Mouse (Mus musculus) ES-Bruce4 (cell line): ENCODE measurements around the gene Crot. TPM values are rescaled to one million over a fixed set of nuclear protein-coding genes. Genes with fewer than 3 reads are reported as not detected.

Experiments used
- H3K27ac ChIP-seq: 2 replicates; pipeline ENCODE4 v1.5.1; 2012; ENCODE audit warnings: low read length, inconsistent platforms; ENCODE audit not compliant: insufficient read depth
- H3K27me3 ChIP-seq: 2 replicates; pipeline ENCODE4 v1.6.1; 2012; ENCODE audit warnings: mild to moderate bottlenecking, low read length, inconsistent platforms; ENCODE audit not compliant: control insufficient read depth, poor library complexity, insufficient read depth, severe bottlenecking
- H3K36me3 ChIP-seq: 2 replicates; pipeline ENCODE4 v1.6.1; 2012; ENCODE audit warnings: inconsistent platforms, mild to moderate bottlenecking, low read length, moderate library complexity; ENCODE audit not compliant: control insufficient read depth, poor library complexity, insufficient read depth, severe bottlenecking
- H3K4me1 ChIP-seq: one replicate; pipeline ENCODE4 v1.8.1; 2011; ENCODE audit warnings: low read length; ENCODE audit not compliant: control insufficient read depth, insufficient read depth
- H3K4me3 ChIP-seq: 2 replicates; pipeline ENCODE4 v1.5.1; 2011; ENCODE audit warnings: low read depth, mild to moderate bottlenecking, low read length
- H3K9ac ChIP-seq: 2 replicates; pipeline ENCODE4 v1.6.1; 2012; ENCODE audit warnings: low read depth, mild to moderate bottlenecking, inconsistent platforms; ENCODE audit not compliant: poor library complexity, severe bottlenecking
- H3K9me3 ChIP-seq: replicated peaks from 2 replicates; pipeline ENCODE4 v1.6.1; 2012; ENCODE audit warnings: mild to moderate bottlenecking, low read length, inconsistent platforms; ENCODE audit not compliant: control insufficient read depth, poor library complexity, insufficient read depth, severe bottlenecking
- CTCF ChIP-seq: IDR thresholded peaks from one replicate; pipeline ENCODE4 v1.8.1; 2011; ENCODE audit warnings: low read depth, low read length
- EP300 ChIP-seq: IDR thresholded peaks from 2 replicates; pipeline ENCODE4 v1.6.1; 2011; ENCODE audit warnings: low read depth, low read length; ENCODE audit not compliant: insufficient read depth
- POLR2A ChIP-seq: IDR thresholded peaks from one replicate; pipeline ENCODE4 v1.8.1; 2011; ENCODE audit warnings: low read length; ENCODE audit not compliant: insufficient read depth
- polyA plus RNA-seq: library from polyadenylated mRNA; stranded (reverse); fragments of >200 nt; gene quantifications from 2 replicates; pipeline ENCODE4 v1.2.4, GENCODE M21; 2011; ENCODE audit warnings: low read depth; ENCODE audit not compliant: missing spikeins, insufficient read depth, insufficient read length

Crot gene
- polyA plus RNA-seq, 1 experiment, result 34.8 TPM

DNA sequence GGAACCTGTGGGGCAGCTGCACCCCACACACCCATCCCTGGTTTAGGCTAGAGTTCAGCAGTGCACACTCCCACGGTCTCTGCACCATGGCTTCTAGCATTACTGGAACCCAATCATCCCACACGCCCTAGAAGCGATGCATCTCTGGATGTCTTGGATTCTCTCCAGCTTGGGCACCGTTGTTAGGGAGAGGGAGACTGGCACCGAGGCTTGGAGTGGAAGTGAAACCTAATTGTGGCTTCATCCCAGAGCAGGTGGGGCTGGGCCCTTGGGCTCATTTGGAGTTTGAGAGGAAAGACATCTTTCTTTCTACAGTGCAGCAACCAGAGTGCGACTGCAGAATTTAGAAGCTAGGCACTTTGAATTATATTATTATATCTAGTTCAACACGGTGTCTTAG is 59.2 kb downstream of the Crot start:
- Histone ChIP-seq H3K9me3 (no peaks in the 10 kb centered on the region), H3K27me3 (no peaks in the 10 kb centered on the region), H3K9ac (no peak overlapping the region), H3K27ac (no peak overlapping the region), H3K36me3 (no peaks in the 10 kb centered on the region), H3K4me1 (no peaks in the 10 kb centered on the region), H3K4me3 (no peak overlapping the region)
- no peak for TF ChIP-seq CTCF
- no peak for TF ChIP-seq EP300
- TF ChIP-seq POLR2A, result no peak

DNA sequence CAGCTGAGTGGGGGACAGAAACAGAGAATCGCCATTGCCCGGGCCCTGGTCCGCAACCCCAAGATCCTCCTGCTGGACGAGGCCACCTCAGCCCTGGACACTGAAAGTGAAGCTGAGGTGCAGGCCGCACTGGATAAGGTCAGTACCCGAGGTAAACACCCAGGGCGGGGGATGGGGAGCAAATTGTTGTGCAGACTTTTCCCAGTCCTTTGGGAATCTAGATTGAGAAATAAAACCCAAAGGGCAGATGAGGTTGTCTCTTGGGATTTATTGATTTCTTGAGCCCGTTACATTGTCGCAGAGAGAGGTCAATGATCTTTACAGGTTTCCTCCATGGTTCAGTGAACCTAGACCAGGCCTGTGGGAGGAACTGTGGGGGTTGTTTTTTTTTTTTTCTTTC is 68.7 kb downstream of the Crot start:
- H3K9me3 ChIP-seq, result peaks cover 6% of the 10 kb centered on the region; the same call in 1 of the 2 replicates

DNA sequence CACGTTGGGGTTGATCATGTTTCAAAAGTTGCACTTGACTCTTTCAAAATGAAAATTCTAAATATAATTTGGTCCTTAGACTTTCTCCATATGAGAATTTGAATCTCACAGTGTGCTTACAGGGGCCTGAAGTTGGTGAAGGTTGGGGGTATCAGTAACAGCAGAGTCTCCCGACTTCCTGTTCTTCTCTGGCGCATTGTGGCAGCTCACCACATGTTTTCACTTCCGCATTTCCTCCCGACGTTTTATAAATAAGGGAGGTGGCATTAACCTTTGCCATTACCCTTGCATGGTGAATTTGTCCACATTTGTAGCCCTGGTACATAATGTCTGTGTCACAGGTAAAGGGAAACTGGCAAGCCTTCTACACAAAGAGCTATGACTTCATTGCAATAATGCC is 80.1 kb downstream of the Crot start:
- no peaks in the 10 kb centered on the region for H3K36me3 ChIP-seq
- H3K4me1 ChIP-seq, result no peaks in the 10 kb centered on the region
- H3K27me3 ChIP-seq, result no peaks in the 10 kb centered on the region
- no peak overlapping the region for H3K9ac ChIP-seq
- H3K4me3 ChIP-seq, result no peak overlapping the region
- no peaks in the 10 kb centered on the region; the same call in 1 of the 2 replicates for H3K9me3 ChIP-seq
- no peak overlapping the region for H3K27ac ChIP-seq
- TF ChIP-seq CTCF (no peak), EP300 (no peak), POLR2A (no peak)

More for the DNA sequence above, 68.7 kb downstream of the Crot start:
- Histone ChIP-seq H3K4me1 (no peaks in the 10 kb centered on the region), H3K27ac (no peak overlapping the region), H3K36me3 (no peaks in the 10 kb centered on the region), H3K4me3 (no peak overlapping the region), H3K27me3 (no peaks in the 10 kb centered on the region), H3K9ac (no peak overlapping the region)
- TF ChIP-seq POLR2A (no peak), CTCF (no peak), EP300 (no peak)

DNA sequence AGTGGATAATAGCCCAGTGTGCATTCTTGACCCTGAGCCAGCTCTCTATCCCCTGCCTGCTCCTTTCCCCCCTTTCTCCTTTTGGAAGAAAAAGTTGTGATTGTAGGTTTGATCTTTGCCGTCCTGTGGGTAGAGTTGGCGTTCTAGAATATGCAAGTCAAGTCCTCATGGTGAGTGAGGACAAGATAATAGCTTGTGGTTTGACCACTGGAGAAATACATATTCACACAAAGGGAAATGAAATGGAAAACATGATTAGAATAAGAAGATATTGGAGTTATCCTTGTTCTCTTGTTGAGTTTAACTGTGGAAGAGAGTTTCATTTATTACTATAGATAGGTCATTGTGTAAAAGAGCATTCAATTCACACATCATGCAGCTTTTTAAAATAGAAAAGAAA is 80.7 kb downstream of the Crot start:
- Histone ChIP-seq H3K27me3 (no peaks in the 10 kb centered on the region), H3K4me1 (no peaks in the 10 kb centered on the region), H3K9ac (no peak overlapping the region), H3K36me3 (no peaks in the 10 kb centered on the region), H3K9me3 (no peaks in the 10 kb centered on the region; the same call in 1 of the 2 replicates), H3K4me3 (no peak overlapping the region), H3K27ac (no peak overlapping the region)
- TF ChIP-seq CTCF (no peak), POLR2A (no peak), EP300 (no peak)

Other genes with a start within 250 kb of the Crot start
- gene Abcb1b, start 199.2 kb downstream of the Crot start, polyA plus RNA-seq, result 67.2 and 68.5 TPM in 2 replicates
- gene Abcb4, start 103.6 kb downstream of the Crot start, polyA plus RNA-seq, result 0.41 and 0.42 TPM in 2 replicates
- 21.1 and 23.0 TPM in 2 replicates for gene Tmem243, start 103.3 kb upstream of the Crot start, polyA plus RNA-seq
- gene Dmtf1, start 164.5 kb upstream of the Crot start, polyA plus RNA-seq, result 88.9 and 94.3 TPM in 2 replicates